Mouse (Mus musculus): ENCODE results near the gene Patz1. TPM values are rescaled to one million over a fixed set of nuclear protein-coding genes. Genes with fewer than 3 reads are reported as not detected.

Patz1 gene
- polyA plus RNA-seq, 1 experiment from 2014 or later: 22.1 TPM

DNA sequence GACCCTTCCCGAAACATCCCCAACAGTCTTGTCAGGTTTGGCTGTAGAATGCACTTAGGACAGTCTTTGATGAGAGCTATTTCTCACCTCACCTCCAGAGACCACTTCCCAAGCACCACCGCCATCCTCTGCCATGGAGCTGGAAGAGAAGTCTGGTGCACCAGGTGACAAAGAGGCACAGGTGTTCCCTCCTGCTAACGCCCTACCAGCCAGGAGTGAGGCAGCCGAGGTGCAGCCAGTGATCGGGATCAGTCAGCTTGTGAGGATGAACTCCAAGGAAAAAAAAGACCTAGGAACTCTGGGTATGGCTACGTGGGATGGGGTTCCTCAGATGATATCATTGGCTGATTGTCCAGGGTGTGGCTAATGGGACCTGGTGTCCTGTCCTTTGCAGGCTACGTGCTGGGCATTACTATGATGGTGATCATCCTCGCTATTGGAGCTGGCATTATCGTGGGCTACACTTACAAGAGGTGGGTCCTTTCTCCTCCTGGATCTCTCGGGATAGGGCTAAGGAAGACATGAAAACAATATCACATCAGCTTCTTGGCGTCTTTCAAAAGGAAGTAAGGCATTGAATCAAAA is 44.5 kb downstream of the Patz1 start:
- 90% methylated on average over 11 of the region's 11 CpGs for WGBS

GRCm38 (mm10) chr11:3334141-3334710 is 45.6 kb downstream of the Patz1 start:
- Histone ChIP-seq H3K9me3 (ENCODE audit: control insufficient read depth, low read length) (no peaks in the 10 kb centered on the region), H3K4me3 (ENCODE audit: low read length) (no peak overlapping the region), H3K27ac (ENCODE audit: low read length) (no peak overlapping the region), H3K27me3 (replicated peaks; ENCODE audit: control insufficient read depth, insufficient read depth, low read length) (no peaks in the 10 kb centered on the region), H3K36me3 (ENCODE audit: control insufficient read depth, insufficient read depth, low read length) (no peaks in the 10 kb centered on the region), H3K4me1 (ENCODE audit: control insufficient read depth, insufficient read depth, low read length) (peaks cover 44% of the 10 kb centered on the region), H3K4me2 (ENCODE audit: low read depth, low read length) (no peak overlapping the region), H3K9ac (ENCODE audit: low read depth, low read length) (no peak overlapping the region)
- 91% methylated on average over 11 of the region's 11 CpGs for WGBS
- ATAC-seq: no peak

More for the DNA sequence above, 44.5 kb downstream of the Patz1 start:
- no peaks in the 10 kb centered on the region for H3K9me3 ChIP-seq (ENCODE audit: control insufficient read depth, low read length)
- no peak for ATAC-seq
- H3K27me3 ChIP-seq (replicated peaks; ENCODE audit: control insufficient read depth, insufficient read depth, low read length): no peaks in the 10 kb centered on the region
- H3K4me1 ChIP-seq (ENCODE audit: control insufficient read depth, insufficient read depth, low read length): peaks cover 44% of the 10 kb centered on the region
- H3K4me3 ChIP-seq (ENCODE audit: low read length): no peak overlapping the region
- no peak overlapping the region for H3K27ac ChIP-seq (ENCODE audit: low read length)
- H3K36me3 ChIP-seq (ENCODE audit: control insufficient read depth, insufficient read depth, low read length): no peaks in the 10 kb centered on the region
- H3K9ac ChIP-seq (ENCODE audit: low read depth, low read length): no peak overlapping the region
- no peak overlapping the region for H3K4me2 ChIP-seq (ENCODE audit: low read depth, low read length)

GRCm38 (mm10) chr11:3334711-3335316 is 46.1 kb downstream of the Patz1 start:
- 48% methylated on average over 9 of the region's 9 CpGs for WGBS
- peaks cover 44% of the 10 kb centered on the region for H3K4me1 ChIP-seq (ENCODE audit: control insufficient read depth, insufficient read depth, low read length)
- no peaks in the 10 kb centered on the region for H3K9me3 ChIP-seq (ENCODE audit: control insufficient read depth, low read length)
- no peak overlapping the region for H3K4me2 ChIP-seq (ENCODE audit: low read depth, low read length)
- H3K4me3 ChIP-seq (ENCODE audit: low read length): no peak overlapping the region
- H3K27ac ChIP-seq (ENCODE audit: low read length): no peak overlapping the region
- H3K27me3 ChIP-seq (replicated peaks; ENCODE audit: control insufficient read depth, insufficient read depth, low read length): no peaks in the 10 kb centered on the region
- no peak overlapping the region for H3K9ac ChIP-seq (ENCODE audit: low read depth, low read length)
- ATAC-seq: no peak
- H3K36me3 ChIP-seq (ENCODE audit: control insufficient read depth, insufficient read depth, low read length): no peaks in the 10 kb centered on the region

- Histone ChIP-seq H3K9ac (ENCODE audit: low read depth, low read length) (no peak overlapping the region), H3K27me3 (replicated peaks; ENCODE audit: control insufficient read depth, insufficient read depth, low read length) (no peaks in the 10 kb centered on the region), H3K36me3 (ENCODE audit: control insufficient read depth, insufficient read depth, low read length) (no peaks in the 10 kb centered on the region), H3K4me3 (ENCODE audit: low read length) (no peak overlapping the region), H3K9me3 (ENCODE audit: control insufficient read depth, low read length) (no peaks in the 10 kb centered on the region), H3K27ac (ENCODE audit: low read length) (no peak overlapping the region; the same call in 1 of the 2 replicates), H3K4me2 (ENCODE audit: low read depth, low read length) (peak overlapping the region; percentile 18), H3K4me1 (ENCODE audit: control insufficient read depth, insufficient read depth, low read length) (peaks cover 40% of the 10 kb centered on the region)
- no peak for ATAC-seq
- WGBS: 18% methylated on average over 11 of the region's 11 CpGs
These were observed 47.1 kb downstream of the Patz1 start for GRCm38 (mm10) chr11:3335651-3336216.

GRCm38 (mm10) chr11:3336602-3337001 is 47.9 kb downstream of the Patz1 start:
- Histone ChIP-seq H3K9ac (ENCODE audit: low read depth, low read length) (no peak overlapping the region), H3K36me3 (ENCODE audit: control insufficient read depth, insufficient read depth, low read length) (no peaks in the 10 kb centered on the region), H3K4me2 (ENCODE audit: low read depth, low read length) (no peak overlapping the region), H3K27ac (ENCODE audit: low read length) (no peak overlapping the region), H3K27me3 (replicated peaks; ENCODE audit: control insufficient read depth, insufficient read depth, low read length) (no peaks in the 10 kb centered on the region), H3K4me1 (ENCODE audit: control insufficient read depth, insufficient read depth, low read length) (peaks cover 38% of the 10 kb centered on the region), H3K4me3 (ENCODE audit: low read length) (no peak overlapping the region), H3K9me3 (ENCODE audit: control insufficient read depth, low read length) (no peaks in the 10 kb centered on the region)
- ATAC-seq: no peak
- WGBS: 82% methylated on average over 3 of the region's 3 CpGs

DNA sequence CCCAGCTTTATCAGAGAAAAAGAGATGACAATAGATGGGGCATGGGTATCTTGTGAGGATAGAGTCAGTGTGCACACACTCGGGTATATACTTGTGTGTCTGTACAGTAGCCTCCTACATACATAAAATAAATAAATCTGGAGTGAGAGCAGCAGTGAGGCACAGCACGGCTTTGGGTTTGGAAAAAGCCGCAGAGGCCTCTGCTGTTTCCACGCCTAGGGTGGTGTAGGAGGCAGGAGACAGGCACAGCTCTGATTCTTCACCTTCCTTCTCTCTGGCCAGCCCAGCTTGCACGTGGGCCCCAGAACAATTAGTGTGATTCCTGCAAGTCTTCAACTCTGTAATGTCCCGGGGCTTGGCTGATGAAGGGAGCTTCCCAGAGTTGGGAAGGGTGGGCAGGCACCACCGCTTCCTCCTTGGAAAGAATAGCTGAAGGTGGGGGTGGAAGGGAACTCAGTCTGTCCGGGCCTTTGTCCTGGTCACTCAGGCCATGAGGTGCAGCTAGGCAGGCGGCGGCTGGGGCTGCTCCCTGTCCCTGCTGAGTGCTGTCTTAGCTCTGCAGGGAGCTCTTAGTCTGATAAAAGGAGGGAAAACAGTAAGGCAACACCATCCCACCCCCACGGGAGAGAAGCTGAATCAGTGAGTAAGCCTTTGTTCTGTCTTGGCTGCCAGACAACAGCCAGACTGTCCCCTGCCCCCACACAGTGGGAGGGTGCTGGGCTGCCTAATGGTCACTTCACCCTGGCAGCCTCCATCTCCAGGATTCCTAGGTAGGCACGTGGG is 48.7 kb downstream of the Patz1 start:
- WGBS: 22% methylated on average over 12 of the region's 12 CpGs
- H3K4me3 ChIP-seq (ENCODE audit: low read length): no peak overlapping the region
- H3K36me3 ChIP-seq (ENCODE audit: control insufficient read depth, insufficient read depth, low read length): no peaks in the 10 kb centered on the region
- H3K4me1 ChIP-seq (ENCODE audit: control insufficient read depth, insufficient read depth, low read length): peaks cover 32% of the 10 kb centered on the region
- H3K4me2 ChIP-seq (ENCODE audit: low read depth, low read length): no peak overlapping the region
- H3K27ac ChIP-seq (ENCODE audit: low read length): peak overlapping the region; percentile 49; the same call in 1 of the 2 replicates
- peak; percentile 32 for ATAC-seq
- no peaks in the 10 kb centered on the region for H3K9me3 ChIP-seq (ENCODE audit: control insufficient read depth, low read length)
- no peak overlapping the region; the same call in 1 of the 2 replicates for H3K9ac ChIP-seq (ENCODE audit: low read depth, low read length)
- H3K27me3 ChIP-seq (replicated peaks; ENCODE audit: control insufficient read depth, insufficient read depth, low read length): no peaks in the 10 kb centered on the region

GRCm38 (mm10) chr11:3337961-3338360 is 49.3 kb downstream of the Patz1 start:
- Histone ChIP-seq H3K9me3 (ENCODE audit: control insufficient read depth, low read length) (no peaks in the 10 kb centered on the region), H3K4me1 (ENCODE audit: control insufficient read depth, insufficient read depth, low read length) (peaks cover 27% of the 10 kb centered on the region), H3K9ac (ENCODE audit: low read depth, low read length) (no peak overlapping the region), H3K36me3 (ENCODE audit: control insufficient read depth, insufficient read depth, low read length) (no peaks in the 10 kb centered on the region), H3K27me3 (replicated peaks; ENCODE audit: control insufficient read depth, insufficient read depth, low read length) (no peaks in the 10 kb centered on the region), H3K27ac (ENCODE audit: low read length) (no peak overlapping the region), H3K4me2 (ENCODE audit: low read depth, low read length) (no peak overlapping the region), H3K4me3 (ENCODE audit: low read length) (no peak overlapping the region)
- no peak for ATAC-seq
- 48% methylated on average over 5 of the region's 5 CpGs for WGBS

- no peak overlapping the region for H3K4me3 ChIP-seq (ENCODE audit: low read length)
- H3K27me3 ChIP-seq (replicated peaks; ENCODE audit: control insufficient read depth, insufficient read depth, low read length): no peaks in the 10 kb centered on the region
- H3K36me3 ChIP-seq (ENCODE audit: control insufficient read depth, insufficient read depth, low read length): peaks cover 7% of the 10 kb centered on the region; the same call in 1 of the 2 replicates
- peaks cover 11% of the 10 kb centered on the region for H3K4me1 ChIP-seq (ENCODE audit: control insufficient read depth, insufficient read depth, low read length)
- H3K27ac ChIP-seq (ENCODE audit: low read length): no peak overlapping the region
- H3K9ac ChIP-seq (ENCODE audit: low read depth, low read length): no peak overlapping the region
- WGBS: 81% methylated on average over 5 of the region's 5 CpGs
- no peak for ATAC-seq
- no peaks in the 10 kb centered on the region for H3K9me3 ChIP-seq (ENCODE audit: control insufficient read depth, low read length)
- H3K4me2 ChIP-seq (ENCODE audit: low read depth, low read length): no peak overlapping the region
These were observed 52.8 kb downstream of the Patz1 start for GRCm38 (mm10) chr11:3341476-3341875.

GRCm38 (mm10) chr11:3344916-3345315 is 56.2 kb downstream of the Patz1 start:
- no peak overlapping the region for H3K9ac ChIP-seq (ENCODE audit: low read depth, low read length)
- peaks cover 8% of the 10 kb centered on the region for H3K36me3 ChIP-seq (ENCODE audit: control insufficient read depth, insufficient read depth, low read length)
- ATAC-seq: no peak
- WGBS: 91% methylated on average over 3 of the region's 3 CpGs
- H3K27me3 ChIP-seq (replicated peaks; ENCODE audit: control insufficient read depth, insufficient read depth, low read length): no peaks in the 10 kb centered on the region
- H3K9me3 ChIP-seq (ENCODE audit: control insufficient read depth, low read length): no peaks in the 10 kb centered on the region
- no peak overlapping the region for H3K27ac ChIP-seq (ENCODE audit: low read length)
- H3K4me1 ChIP-seq (ENCODE audit: control insufficient read depth, insufficient read depth, low read length): peaks cover 18% of the 10 kb centered on the region
- no peak overlapping the region for H3K4me3 ChIP-seq (ENCODE audit: low read length)
- no peak overlapping the region for H3K4me2 ChIP-seq (ENCODE audit: low read depth, low read length)
